Mouse (Mus musculus) layer of hippocampus, postnatal 36 days (tissue): ENCODE results near the gene Srgap2. TPM values are rescaled to one million over a fixed set of nuclear protein-coding genes. Genes with fewer than 3 reads are reported as not detected.

Source experiments
- DNase-seq, 2 experiments: peaks; one replicate each; pipeline ENCODE4 v3.0.0; 2022
- microRNA-seq, 2 experiments: library from miRNA; unstranded; fragments of <30 nt; microRNA quantifications; one replicate each; pipeline ENCODE4 v1.2.0; 2021
- total RNA-seq, 2 experiments: library from RNA; stranded (reverse); gene quantifications; 2 replicates each; pipeline ENCODE4 v1.2.3; 2021

The Srgap2 gene
- total RNA-seq, 2 experiments from 2014 or later: 75.2 to 89.9 TPM

- DNase-seq: no peak
Measured at GRCm38 (mm10) chr1:131244536-131245088, 282.5 kb downstream of the Srgap2 start.

- no peak for DNase-seq
Measured at GRCm38 (mm10) chr1:131242956-131243355, 284.2 kb downstream of the Srgap2 start.

- DNase-seq: no peak
Measured at GRCm38 (mm10) chr1:131239576-131240193, 287.5 kb downstream of the Srgap2 start.

GRCm38 (mm10) chr1:131238931-131239381 is 288.2 kb downstream of the Srgap2 start:
- DNase-seq: no peak

- no peak for DNase-seq
Measured at GRCm38 (mm10) chr1:131236077-131236476, 291.1 kb downstream of the Srgap2 start.

Small RNAs within 50 kb of the gene (microRNA-seq; reads per million reads assigned to microRNA genes)
- gene Gm24273: 0 reads per million in 2 experiments

Other genes starting within 250 kb of the Srgap2 start
- 1 to 10 TPM; 1.6 to 2.7 TPM for gene Ikbke, start 247.7 kb downstream of the Srgap2 start, total RNA-seq
- 1 to 10 TPM; 1.4 TPM for gene Fam72a, start 551 bp upstream of the Srgap2 start, total RNA-seq
- gene Avpr1b, start 71.9 kb upstream of the Srgap2 start, total RNA-seq: under 1 TPM; 0.62 to 0.86 TPM
- not detected for gene Ctse, start 111.0 kb upstream of the Srgap2 start, total RNA-seq
- 1 to 10 TPM; 2.5 to 2.7 TPM for gene Rab7b, start 161.3 kb upstream of the Srgap2 start, total RNA-seq
- under 1 TPM; 0.12 to 0.15 TPM for gene Slc26a9, start 216.7 kb upstream of the Srgap2 start, total RNA-seq